Mouse (Mus musculus): Measurements from ENCODE around the gene Inha.

Gene Inha

GRCm38 (mm10) chr1:75519576-75519975 lies 12.7 kb downstream of the Inha start:
- no peak for DNase-seq (ENCODE audit: low spot score in 2 of 2)

DNA sequence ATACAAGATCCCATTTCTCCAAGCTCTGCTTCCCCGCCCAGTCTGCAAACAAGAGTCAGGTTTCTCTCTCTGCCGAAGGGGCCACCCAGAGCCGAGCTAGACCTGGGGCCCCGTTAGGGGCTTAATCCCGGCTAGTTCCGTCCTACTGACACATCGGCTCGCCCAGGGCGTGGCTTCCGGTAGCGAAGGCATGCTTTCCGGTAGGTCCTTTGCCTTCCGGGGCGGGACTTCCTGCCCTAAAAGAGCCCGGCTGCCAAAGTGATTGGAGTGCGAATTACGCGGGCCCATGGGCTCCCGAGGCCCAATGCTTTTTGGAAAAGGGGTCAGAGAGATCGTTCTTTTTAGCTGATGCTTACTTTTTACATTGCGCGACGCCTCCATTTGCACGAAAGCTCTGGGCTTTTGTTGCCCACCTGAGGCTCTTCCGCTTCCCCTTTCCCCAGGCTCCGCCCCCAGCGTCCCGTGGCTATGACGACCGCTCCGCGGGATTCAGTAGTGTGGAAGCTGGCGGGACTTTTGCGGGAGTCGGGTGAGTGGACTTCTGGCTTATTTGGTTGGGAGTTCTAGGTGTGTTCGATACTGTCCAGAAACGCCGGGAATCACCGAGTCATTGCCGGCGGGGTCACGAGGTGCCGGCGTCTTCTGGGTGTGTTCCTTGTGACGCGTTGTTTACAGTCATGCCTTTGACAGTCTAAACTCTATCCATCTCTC lies 14.6 kb downstream of the Inha start, which contains the start of gene Stk11ip:
Stk11ip (plus strand) TSS at position 209 of the 711 bp plus-strand sequence.
- DNase-seq (ENCODE audit: low spot score in 2 of 2), result peak; percentile 83 to 94

GRCm38 (mm10) chr1:75524679-75525078 lies 17.8 kb downstream of the Inha start:
- DNase-seq (ENCODE audit: low spot score in 2 of 2), result peak in 1 of 2 experiments; percentile 71

GRCm38 (mm10) chr1:75530546-75530945 lies 23.7 kb downstream of the Inha start:
- DNase-seq (ENCODE audit: low spot score in 2 of 2), result no peak

DNA sequence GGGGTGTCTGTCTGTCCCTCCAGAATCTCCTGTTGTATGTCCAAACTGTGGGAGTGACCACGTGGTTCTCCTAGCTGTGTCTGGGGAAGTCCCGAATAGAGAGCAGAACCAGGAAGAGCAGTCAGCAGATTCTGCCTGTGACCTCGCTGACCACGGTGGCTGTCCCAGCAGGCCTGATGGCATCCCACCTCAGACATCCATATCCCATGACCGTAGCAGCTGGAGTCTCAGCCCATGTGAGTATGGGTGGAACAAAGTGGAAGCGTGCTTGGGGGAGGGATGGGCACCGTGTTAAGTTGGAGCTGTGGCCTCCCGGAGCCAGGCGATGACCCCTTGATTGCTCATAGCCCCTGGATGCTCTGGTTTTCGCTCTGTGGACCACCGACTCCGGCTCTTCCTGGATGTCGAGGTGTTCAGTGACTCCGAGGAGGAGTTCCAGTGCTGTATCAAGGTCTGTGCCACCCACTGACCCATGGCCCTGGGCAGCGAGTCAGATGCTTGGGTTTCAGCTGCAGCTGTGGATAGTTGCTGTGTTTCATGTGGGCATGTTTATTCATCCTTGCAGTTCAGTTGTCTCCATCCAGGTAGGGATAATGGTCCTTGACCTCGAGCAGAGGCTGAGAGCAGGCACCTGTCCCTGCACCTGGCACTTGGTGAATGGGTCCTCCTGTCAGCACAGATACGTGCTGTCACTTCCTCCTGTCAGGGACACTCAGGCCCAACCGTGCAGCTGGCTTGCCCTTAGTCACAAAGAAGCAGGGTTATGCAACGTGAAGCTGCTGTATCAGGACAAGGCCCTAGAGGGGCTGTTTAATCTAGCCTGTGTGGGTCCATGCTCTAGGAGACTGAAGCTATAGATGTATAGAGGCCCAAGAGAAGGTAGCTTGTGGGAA lies 25.6 kb downstream of the Inha start:
- DNase-seq (ENCODE audit: low spot score in 2 of 2), result no peak

GRCm38 (mm10) chr1:75533325-75534252 lies 26.7 kb downstream of the Inha start:
- DNase-seq (ENCODE audit: low spot score in 2 of 2), result no peak

DNA sequence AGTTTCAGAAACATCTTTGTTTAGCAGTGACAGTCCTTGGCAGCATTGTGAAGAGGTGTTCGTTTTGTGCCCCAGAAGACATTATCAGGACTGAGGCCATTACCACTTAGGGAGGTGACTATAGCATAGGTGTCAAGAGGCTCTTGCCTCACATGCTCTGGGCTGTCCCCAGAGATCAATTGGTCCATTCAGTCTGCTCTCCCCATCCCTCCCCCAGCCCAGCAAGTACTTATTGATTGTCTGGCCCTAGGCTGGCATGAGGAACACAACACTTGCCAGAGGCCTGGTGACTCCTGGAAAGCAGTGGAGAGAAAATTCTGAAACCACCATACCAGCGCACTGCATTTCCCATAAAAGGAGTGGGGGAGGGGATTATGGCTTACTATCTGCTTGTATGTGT lies 30.7 kb downstream of the Inha start:
- no peak for DNase-seq (ENCODE audit: low spot score in 2 of 2)

GRCm38 (mm10) chr1:75538597-75539190 lies 31.8 kb downstream of the Inha start:
- DNase-seq (ENCODE audit: low spot score in 2 of 2), result no peak

DNA sequence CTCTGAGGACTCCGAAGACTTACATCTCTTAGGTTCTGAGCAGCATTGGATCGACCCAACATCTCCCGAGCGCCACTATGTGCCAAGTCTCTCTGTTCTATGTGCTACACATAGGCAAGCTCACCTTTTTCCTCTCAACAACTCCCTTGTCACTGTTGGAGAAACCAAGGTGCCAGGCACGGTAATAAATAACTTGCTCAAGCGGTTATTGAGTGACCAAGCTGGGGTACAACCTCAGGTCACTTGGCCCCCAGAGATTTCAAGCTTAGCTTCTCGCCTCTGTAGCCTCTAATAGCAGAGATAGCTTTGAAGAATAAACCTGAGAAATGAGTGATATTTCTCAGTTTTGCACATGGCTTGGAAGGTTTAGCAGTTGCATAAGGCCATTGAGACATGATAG lies 34.6 kb downstream of the Inha start:
- no peak for DNase-seq (ENCODE audit: low spot score in 2 of 2)

DNA sequence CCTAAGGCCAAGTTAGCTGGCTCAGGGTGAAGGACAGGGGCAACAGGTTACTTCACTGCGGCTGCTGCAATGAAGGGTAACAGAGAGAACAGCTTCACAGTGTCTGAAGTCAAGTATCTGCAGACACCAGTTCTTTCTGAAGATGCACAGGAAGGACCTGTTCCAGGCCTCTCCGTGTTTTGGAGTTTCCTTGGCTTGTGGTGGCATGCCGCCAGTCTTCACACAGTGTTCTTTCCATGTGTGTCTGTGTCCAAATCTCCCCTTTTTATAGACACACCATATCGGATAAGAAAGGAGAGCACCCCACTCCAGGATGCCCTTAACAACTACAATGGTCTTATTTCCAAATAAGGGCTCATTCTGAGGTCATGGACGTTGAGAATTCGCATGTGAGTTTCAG lies 37.5 kb downstream of the Inha start:
- no peak for DNase-seq (ENCODE audit: low spot score in 2 of 2)

DNA sequence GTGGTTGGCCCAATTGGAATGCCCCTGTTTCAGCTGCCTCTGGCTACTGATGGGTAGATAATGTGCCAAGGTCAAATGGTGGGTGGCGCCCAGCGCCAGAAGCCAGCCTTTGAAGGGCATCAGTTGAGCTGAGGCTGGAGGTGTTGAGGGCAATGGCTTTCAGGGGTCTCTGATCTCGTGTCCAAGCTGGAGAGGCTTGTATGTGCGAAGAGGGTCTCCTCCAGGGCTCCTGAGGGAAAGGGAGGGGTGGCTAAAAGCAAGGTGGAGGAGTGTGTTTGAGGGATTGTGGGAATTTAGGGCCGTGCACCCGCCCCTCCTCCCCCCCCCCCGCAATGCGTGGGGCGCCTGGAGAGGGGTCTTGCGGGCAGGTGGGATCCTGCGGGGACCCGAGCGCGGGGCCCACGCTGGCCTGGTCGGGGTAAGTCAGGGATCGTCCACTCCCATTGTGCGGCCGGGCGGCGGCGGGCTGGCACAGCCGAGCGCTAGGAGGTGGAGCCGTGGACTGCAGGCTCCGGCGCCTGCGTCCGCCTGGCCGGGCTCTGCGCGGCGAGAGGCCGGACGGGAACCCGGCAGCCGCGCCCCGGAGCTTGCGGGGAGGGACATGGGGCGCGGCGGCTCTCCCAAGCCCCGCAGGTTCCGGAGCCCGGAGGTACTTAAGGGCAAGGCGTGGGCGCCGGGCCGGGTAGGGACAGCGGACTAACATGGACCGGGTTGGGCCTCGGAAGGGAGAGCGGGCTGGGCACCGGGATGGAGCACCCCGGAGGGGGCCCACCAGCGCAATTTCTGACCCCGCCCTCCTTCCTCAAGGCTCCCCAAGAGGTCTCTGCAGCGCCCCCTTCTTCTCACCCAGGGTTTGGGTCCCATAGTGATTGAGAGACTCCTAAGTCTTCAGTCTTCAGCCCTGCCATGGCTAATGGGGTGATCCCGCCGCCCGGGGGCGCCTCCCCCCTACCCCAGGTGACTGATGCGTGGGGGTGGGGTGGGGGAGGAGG lies 39.4 kb downstream of the Inha start, which contains the start of gene Slc4a3:
Slc4a3 (plus strand) TSS at position 302 of the 992 bp plus-strand sequence.
- no peak for DNase-seq (ENCODE audit: low spot score in 2 of 2)

- no peak for DNase-seq (ENCODE audit: low spot score in 2 of 2)
Observed at GRCm38 (mm10) chr1:75547351-75547750, 40.5 kb downstream of the Inha start.

- no peak for DNase-seq (ENCODE audit: low spot score in 2 of 2)
Observed at GRCm38 (mm10) chr1:75548083-75548482, 41.2 kb downstream of the Inha start.

DNA sequence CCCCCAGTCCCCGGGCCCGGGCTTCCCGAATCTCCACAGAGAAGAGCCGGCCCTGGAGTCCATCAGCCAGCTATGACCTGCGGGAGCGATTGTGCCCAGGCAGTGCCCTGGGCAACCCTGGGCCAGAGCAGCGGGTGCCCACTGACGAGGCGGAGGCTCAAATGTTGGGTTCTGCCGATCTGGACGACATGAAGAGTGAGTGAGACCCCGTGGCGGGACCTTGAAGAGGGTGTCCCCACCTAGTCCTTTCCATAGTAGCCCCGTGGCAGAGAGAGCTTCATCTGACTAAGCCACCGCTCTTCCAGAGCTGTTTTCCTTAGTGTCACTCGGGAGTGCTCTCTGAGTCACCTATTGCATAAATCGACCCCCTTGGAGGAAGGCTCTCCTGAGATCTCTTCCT lies 42.0 kb downstream of the Inha start:
- DNase-seq (ENCODE audit: low spot score in 2 of 2), result no peak

GRCm38 (mm10) chr1:75549289-75550279 lies 42.7 kb downstream of the Inha start:
- DNase-seq (ENCODE audit: low spot score in 2 of 2), result no peak

GRCm38 (mm10) chr1:75550586-75550985 lies 43.7 kb downstream of the Inha start:
- DNase-seq (ENCODE audit: low spot score in 2 of 2), result no peak

DNA sequence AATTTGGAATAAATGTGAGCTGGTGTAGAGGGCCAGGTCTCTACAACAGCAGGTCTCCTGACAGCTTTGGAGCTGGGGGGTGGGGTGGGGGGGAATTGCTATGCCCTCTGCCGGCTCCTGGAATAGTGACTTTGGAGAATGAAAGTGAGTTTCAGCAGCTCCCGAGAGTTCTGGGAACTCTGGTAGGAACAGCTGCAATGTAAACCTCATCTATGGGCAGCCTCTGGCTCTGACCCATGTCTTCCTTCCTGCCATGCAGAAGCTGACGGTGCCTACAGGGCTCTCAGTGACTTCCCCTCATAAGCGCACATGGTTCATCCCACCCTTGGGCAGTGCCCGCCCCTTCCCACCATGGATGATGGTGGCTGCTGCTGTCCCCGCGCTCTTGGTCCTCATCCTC lies 48.8 kb downstream of the Inha start:
- DNase-seq (ENCODE audit: low spot score in 2 of 2), result no peak

DNA sequence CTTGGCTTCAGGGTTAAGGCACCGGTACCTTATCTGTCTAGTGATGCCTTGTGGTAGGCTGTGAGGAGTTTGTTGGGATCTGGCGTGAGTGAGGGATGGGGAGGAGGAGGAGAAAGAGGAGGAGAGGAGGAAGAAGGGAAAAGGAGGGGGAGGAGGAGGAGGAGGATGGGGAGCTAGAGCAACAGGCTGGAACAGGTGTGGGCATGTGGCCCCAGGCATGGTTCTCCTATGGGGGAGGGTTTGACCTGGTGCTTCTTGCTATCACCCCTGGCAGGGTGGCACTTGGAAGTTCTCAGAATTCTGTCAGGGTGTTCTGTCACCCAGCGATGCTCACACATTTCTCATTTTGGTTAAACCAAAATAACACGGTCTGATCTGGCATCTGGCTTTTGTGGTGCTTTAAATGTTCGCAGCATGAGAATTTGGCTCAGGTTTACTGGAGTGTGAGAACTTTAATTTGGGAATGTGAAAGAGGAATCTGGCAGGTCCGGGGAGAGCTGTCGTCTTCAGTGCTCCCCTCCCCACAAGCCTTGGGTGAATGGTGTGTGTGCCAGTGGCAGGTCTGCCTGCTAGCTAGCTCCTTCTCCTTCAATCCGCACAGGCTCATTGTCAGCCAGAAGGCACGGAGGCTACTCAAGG lies 49.4 kb downstream of the Inha start:
- no peak for DNase-seq (ENCODE audit: low spot score in 2 of 2)

Data from spleen, postnatal 10 days (tissue).